Mouse (Mus musculus): ENCODE measurements around the gene Gm26620. TPM values are rescaled to one million over a fixed set of nuclear protein-coding genes. Genes with fewer than 3 reads are reported as not detected.
A peak's percentile ranks its signal among the peaks of the same experiment; 100 is the strongest.

Gm26620 gene
- polyA plus RNA-seq, 1 experiment from 2014 or later: 0.31 TPM

DNA sequence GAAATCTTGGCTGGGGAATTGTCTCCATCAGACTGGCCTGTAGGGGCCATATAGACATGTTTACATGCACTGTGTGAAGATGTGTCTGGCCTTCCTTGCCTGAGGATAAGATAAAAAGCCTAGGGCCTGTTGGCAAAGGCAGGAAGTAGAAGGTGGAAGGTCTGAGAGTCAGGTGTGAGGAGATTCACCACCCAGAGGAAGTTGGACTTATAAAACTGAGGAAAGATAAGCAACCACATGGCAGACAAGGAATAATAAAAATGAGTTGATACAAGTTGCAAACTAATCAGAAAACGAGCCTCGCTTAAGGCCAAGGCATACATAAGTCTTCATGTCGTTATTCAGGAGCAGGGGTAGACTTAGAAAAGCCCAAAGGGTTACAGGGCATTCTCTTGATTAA lies 9.2 kb upstream of the Gm26620 start:
- WGBS: 63% methylated on average over 3 of the region's 3 CpGs

DNA sequence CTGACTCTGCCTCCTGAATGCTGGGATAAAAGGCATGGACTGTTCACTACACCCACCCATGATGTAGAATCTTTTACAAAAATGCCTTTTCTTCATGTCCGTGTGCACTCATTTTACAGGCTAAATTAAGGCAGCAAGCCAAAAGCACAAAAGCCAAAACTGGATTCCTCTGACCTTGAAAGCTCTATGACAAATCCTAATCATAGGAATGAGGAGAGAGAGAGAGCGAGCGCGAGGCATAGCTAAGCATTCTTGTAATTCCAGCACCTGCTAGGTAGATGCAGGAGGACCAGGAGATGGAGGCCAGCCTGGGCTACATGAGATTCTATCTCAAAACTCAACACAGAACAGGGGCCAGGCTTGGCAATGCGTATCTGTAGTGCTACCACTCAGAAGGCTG lies 8.0 kb upstream of the Gm26620 start:
- 94% methylated on average over 5 of the region's 5 CpGs for WGBS
- Histone ChIP-seq H3K27ac (no peak overlapping the region), H3K4me3 (replicated peaks) (no peak overlapping the region), H3K4me1 (no peaks in the 10 kb centered on the region), H3K9ac (no peak overlapping the region), H3K27me3 (no peaks in the 10 kb centered on the region), H3K4me2 (no peak overlapping the region), H3K36me3 (peaks cover 77% of the 10 kb centered on the region), H3K9me3 (replicated peaks) (no peaks in the 10 kb centered on the region)
- ATAC-seq (replicated peaks; ENCODE audit: low FRiP score): no peak

More for the DNA sequence above, 9.2 kb upstream of the Gm26620 start:
- Histone ChIP-seq H3K4me3 (replicated peaks) (no peak overlapping the region), H3K4me2 (no peak overlapping the region), H3K27me3 (no peaks in the 10 kb centered on the region), H3K9me3 (replicated peaks) (no peaks in the 10 kb centered on the region), H3K9ac (no peak overlapping the region), H3K36me3 (peaks cover 76% of the 10 kb centered on the region), H3K4me1 (no peaks in the 10 kb centered on the region), H3K27ac (no peak overlapping the region)
- no peak for ATAC-seq (replicated peaks; ENCODE audit: low FRiP score)

DNA sequence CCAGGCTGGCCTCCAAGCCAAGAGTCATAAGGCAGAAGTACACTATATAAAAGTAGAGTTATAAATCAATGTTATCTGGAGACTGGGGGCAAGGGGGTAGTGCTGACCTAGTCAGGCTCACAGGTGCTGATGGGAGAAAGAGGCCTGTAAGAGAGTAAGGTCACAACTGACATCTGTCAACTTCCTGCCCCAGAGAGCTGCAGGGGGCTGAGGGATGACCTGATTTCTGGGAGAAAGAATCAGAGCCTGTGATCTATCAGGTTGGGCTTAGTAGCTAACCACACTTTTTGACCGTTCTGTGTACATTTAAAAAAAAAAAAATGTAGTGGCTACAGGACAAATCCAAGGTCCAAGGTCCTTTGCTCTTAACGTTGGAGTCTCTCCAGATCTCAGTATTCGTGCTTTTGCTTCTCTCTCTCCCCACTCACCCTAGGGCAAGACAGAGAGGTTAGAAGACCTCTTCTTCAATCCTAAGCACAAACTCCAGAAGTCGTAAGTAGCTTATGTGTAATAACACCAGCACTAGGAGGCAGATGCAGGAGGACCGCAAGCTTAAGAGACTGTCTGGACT lies 1.9 kb upstream of the Gm26620 start:
- 69% methylated on average over 5 of the region's 5 CpGs for WGBS
- no peak overlapping the region for H3K9ac ChIP-seq
- H3K4me3 ChIP-seq (replicated peaks): no peak overlapping the region
- H3K4me1 ChIP-seq: peaks cover 19% of the 10 kb centered on the region
- 0 out of 2 replicates have a peak overlapping the region, but pooled peaks have one; percentile 6 for H3K27ac ChIP-seq
- no peaks in the 10 kb centered on the region for H3K27me3 ChIP-seq
- no peaks in the 10 kb centered on the region for H3K9me3 ChIP-seq (replicated peaks)
- H3K36me3 ChIP-seq: peaks cover 31% of the 10 kb centered on the region
- ATAC-seq (replicated peaks; ENCODE audit: low FRiP score): no peak
- no peak overlapping the region for H3K4me2 ChIP-seq

DNA sequence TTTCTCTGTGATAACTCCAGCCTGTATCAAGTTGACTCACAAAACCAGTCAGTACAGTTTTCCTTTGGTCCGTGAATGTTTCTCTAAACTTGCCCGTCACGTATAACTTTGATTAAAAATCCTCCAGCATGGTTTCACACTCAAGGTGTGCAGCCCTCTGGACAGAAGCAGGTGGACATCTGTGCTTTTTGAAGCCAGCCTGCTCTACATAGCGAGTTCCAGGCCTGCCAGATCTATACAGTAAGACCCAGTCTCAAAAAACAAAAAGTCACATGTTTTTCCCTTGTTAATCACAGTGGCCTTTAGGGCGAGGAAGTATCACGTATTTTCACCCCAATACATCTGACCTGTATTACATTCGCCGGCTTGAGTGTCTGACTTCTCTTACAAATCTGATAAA lies 475 bp upstream of the Gm26620 start:
- peak overlapping the region; percentile 91 for H3K27ac ChIP-seq
- H3K4me1 ChIP-seq: peaks cover 19% of the 10 kb centered on the region
- H3K27me3 ChIP-seq: no peaks in the 10 kb centered on the region
- no peaks in the 10 kb centered on the region for H3K9me3 ChIP-seq (replicated peaks)
- H3K4me3 ChIP-seq (replicated peaks): peak overlapping the region; percentile 86
- H3K9ac ChIP-seq: peak overlapping the region; percentile 81
- peak overlapping the region; percentile 62 for H3K4me2 ChIP-seq
- WGBS: 16% methylated on average over 8 of the region's 8 CpGs
- ATAC-seq (replicated peaks; ENCODE audit: low FRiP score): peak; percentile 23
- peaks cover 22% of the 10 kb centered on the region for H3K36me3 ChIP-seq

DNA sequence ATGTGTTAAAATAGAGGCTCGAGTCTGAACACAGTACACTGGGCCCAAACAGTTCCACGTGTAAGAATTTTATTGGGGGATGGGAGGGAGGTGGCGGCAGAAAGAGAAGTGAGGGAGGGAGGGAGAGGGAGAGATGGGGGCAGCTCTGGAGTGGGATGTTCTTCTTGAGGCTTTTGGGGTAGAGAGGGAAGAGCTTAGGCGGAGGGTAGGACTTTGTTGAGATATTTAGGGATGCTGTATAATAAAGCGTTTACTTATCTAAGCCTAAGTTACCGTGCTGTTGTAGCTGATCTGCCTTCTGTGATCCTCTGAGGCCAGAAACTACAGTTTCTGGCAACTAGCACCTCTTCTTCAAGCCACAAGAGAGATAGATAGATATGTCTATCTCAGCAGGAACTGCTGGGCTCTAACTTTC lies 1.2 kb downstream of the Gm26620 start:
- ATAC-seq (replicated peaks; ENCODE audit: low FRiP score): no peak
- Histone ChIP-seq H3K4me1 (peaks cover 19% of the 10 kb centered on the region), H3K9ac (no peak overlapping the region), H3K27me3 (no peaks in the 10 kb centered on the region), H3K27ac (no peak overlapping the region), H3K9me3 (replicated peaks) (no peaks in the 10 kb centered on the region), H3K4me2 (no peak overlapping the region), H3K4me3 (replicated peaks) (no peak overlapping the region), H3K36me3 (peaks cover 6% of the 10 kb centered on the region; the same call in 1 of the 2 replicates)
- WGBS: 46% methylated on average over 6 of the region's 6 CpGs

DNA sequence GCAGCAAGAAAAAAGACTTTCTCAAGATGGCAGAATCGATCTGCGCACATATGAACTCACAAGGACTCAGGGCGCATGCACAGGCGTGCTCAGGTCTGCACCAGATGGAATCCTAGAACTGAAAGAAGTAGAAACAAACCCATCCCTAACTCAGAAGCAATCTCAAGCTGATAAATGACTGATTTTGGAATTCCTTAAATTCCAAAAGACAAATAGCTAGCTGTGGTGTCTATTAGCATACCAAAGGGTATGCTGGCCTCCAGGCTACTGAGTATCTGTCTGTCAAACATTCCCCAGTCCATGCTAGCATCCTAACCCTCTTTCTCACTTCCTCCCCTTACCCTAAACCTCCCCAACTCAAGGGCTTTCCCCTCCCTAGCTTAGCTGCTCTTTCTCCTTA lies 4.4 kb downstream of the Gm26620 start:
- no peak overlapping the region for H3K27ac ChIP-seq
- H3K9me3 ChIP-seq (replicated peaks): no peaks in the 10 kb centered on the region
- H3K36me3 ChIP-seq: no peaks in the 10 kb centered on the region
- WGBS: 78% methylated on average over 4 of the region's 4 CpGs
- H3K4me1 ChIP-seq: peaks cover 8% of the 10 kb centered on the region
- H3K9ac ChIP-seq: no peak overlapping the region
- H3K4me2 ChIP-seq: no peak overlapping the region
- no peaks in the 10 kb centered on the region for H3K27me3 ChIP-seq
- ATAC-seq (replicated peaks; ENCODE audit: low FRiP score): no peak
- H3K4me3 ChIP-seq (replicated peaks): no peak overlapping the region

DNA sequence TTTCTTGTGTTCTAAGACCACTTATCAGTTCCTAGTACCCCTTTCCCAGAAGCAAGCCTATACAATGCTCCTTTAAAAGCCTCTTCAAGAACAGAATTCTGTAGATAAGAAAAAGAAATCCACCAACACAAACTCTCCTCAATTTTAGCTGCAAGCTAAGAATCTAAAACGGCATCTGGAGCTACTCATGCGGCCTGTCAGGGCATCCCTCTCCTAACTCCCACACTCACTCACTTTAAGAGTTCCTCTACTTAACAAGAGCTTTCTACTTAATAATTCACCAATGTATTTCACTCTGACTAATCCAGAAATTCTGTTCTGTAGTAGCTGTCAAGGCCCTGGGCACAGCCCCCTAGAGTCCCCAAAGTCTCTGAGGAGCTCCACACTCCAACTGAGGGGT lies 6.8 kb downstream of the Gm26620 start:
- Histone ChIP-seq H3K4me2 (no peak overlapping the region), H3K27ac (no peak overlapping the region)
- WGBS: 36% methylated on average over 2 of the region's 2 CpGs

DNA sequence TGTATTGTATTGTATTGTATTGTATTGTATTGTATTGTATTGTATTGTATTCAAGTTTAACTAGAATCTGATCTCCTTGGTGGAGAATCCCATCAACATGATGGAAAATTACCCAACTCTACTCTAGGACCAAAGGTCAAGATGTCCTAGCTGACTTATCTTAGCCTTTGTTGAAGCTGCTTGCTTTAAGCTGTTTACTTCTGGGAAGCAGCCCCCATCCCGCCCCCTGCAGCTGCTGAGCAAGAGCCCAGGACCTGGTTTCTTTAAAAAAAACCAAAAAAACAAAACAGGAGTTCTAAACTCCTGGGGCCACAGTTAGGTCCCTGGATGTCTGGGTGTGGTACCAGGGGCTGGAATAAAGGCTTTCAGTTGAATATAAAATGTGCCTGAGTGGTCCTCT lies 7.4 kb downstream of the Gm26620 start:
- peaks cover 5% of the 10 kb centered on the region; the same call in 1 of the 2 replicates for H3K4me1 ChIP-seq
- no peak overlapping the region for H3K4me3 ChIP-seq (replicated peaks)
- ATAC-seq (replicated peaks; ENCODE audit: low FRiP score): no peak
- H3K9me3 ChIP-seq (replicated peaks): no peaks in the 10 kb centered on the region
- H3K9ac ChIP-seq: no peak overlapping the region
- H3K4me2 ChIP-seq: no peak overlapping the region
- no peaks in the 10 kb centered on the region for H3K36me3 ChIP-seq
- 75% methylated on average over 1 of the region's 1 CpGs for WGBS
- H3K27ac ChIP-seq: no peak overlapping the region
- H3K27me3 ChIP-seq: 0 out of 2 replicates have a peak, but pooled peaks cover 5% of the 10 kb centered on the region

More for the DNA sequence above, 6.8 kb downstream of the Gm26620 start:
- Histone ChIP-seq H3K9me3 (replicated peaks) (no peaks in the 10 kb centered on the region), H3K27me3 (0 out of 2 replicates have a peak, but pooled peaks cover under 1% of the 10 kb centered on the region), H3K4me3 (replicated peaks) (no peak overlapping the region), H3K9ac (no peak overlapping the region), H3K4me1 (peaks cover 5% of the 10 kb centered on the region; the same call in 1 of the 2 replicates), H3K36me3 (no peaks in the 10 kb centered on the region)
- ATAC-seq (replicated peaks; ENCODE audit: low FRiP score): no peak

DNA sequence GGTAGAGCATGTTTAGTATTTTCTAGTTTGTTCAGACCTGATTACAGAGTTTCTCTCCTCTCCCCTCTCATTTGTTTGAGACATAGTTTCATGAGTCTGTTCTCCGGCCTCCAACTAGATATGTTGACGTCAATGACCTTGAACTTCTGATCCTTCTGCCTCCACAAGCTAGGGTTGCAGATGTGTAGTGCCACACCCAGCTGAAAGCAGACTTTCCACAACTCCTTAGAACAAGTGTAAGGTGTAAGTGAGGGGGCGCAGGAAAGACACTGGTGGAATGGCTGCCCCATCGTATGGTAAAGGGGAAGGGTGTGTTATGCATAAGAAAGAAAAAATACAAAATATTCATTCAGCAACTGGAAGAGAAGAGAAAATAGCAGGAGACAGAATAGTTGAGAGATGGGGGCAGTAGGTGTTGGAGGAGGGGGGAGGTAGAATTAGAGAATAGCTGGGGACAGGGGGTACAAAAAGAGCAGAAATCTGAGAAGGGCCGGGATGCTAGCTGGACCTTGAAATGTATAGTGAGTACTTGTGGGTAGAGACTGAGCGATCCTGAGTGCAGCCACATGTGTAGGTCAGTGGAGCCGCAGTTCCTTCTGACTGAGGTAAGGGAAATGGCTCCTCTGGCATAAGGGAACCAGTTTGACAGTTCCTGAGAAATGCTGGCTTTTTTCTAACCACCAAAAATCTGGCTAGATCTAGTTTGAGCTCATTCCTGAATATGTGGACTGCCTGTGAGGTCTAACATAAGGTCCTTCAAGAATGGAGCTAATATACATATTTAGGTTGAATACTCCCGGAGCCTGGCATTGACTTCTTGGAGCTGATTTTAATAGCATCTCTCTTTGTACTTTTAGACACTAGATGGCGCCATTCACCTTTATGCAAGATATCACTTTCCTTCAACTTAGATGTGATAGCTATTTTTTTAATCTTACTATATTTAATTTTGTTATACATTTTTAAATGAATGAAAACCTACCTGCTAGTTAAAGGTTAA lies 10.0 kb downstream of the Gm26620 start:
- H3K4me1 ChIP-seq: peaks cover 5% of the 10 kb centered on the region; the same call in 1 of the 2 replicates
- no peaks in the 10 kb centered on the region for H3K36me3 ChIP-seq
- H3K27ac ChIP-seq: no peak overlapping the region
- no peak overlapping the region for H3K9ac ChIP-seq
- H3K4me2 ChIP-seq: no peak overlapping the region
- no peak overlapping the region for H3K4me3 ChIP-seq (replicated peaks)
- 60% methylated on average over 9 of the region's 9 CpGs for WGBS
- no peak for ATAC-seq (replicated peaks; ENCODE audit: low FRiP score)
- peaks cover 23% of the 10 kb centered on the region for H3K27me3 ChIP-seq
- no peaks in the 10 kb centered on the region for H3K9me3 ChIP-seq (replicated peaks)

DNA sequence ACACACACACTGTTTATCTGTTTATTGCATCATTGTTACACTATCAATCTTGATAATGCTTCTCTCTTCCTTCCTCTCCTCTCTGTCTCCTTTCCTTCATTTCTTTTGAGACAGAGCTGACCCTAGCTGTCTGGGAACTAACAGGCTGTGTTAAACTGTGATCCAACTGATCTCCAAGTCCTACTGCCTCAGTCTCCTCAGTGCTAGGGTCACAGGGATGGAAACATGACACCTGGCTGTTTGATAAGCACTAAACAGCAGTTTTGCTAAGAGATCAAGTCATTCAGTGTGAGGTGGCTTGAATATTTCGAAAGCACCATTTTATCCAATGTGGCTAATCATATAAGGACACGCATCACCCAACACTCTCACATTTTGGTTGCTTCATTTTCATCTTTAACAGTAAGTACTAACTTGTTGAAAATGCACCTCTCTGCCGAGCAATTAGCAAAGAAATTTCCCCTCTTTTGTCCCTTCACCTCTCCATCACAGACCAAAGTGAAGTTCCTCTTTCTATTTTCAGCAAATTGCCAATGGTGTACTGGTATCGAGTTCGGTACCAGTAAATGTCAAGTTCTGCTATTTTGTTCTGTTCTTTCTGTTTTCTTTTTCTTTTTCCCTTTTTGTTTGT lies 11.9 kb downstream of the Gm26620 start:
- Histone ChIP-seq H3K9ac (no peak overlapping the region), H3K27me3 (peaks cover 23% of the 10 kb centered on the region), H3K4me1 (peaks cover 7% of the 10 kb centered on the region; the same call in 1 of the 2 replicates), H3K36me3 (no peaks in the 10 kb centered on the region), H3K27ac (no peak overlapping the region), H3K4me2 (no peak overlapping the region), H3K4me3 (replicated peaks) (no peak overlapping the region), H3K9me3 (replicated peaks) (no peaks in the 10 kb centered on the region)
- WGBS: 87% methylated on average over 5 of the region's 5 CpGs
- ATAC-seq (replicated peaks; ENCODE audit: low FRiP score): no peak

DNA sequence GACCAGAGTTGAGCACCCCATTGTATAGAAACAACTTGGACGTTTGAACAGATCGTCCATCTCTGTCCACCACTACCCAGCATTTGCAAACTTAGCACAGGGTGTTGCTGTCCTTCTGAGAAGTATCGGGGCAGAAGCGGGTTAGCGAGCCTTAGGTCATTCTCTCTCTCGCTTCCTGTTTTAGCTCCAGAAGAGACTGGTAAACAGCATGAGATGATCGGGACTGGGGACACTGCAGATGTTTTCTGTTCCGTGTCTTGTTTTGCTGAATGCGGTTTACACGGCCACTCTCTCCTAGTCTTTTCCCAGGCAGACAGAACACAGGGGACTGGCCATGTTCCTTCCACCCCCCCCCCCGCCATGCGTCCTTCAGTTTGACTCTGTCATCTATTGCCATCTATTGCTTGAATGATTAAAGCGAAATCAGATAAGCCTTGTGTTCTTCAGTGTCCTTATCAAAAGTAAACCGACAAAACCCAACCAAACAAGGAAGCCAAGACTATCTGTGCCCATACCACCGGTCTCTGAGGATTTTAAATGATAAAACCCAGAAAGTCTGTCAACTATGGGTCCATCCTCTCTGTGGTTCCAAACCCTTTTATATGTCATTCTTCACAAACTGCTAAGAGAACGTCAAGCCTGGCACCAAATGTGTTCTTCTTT lies 13.7 kb downstream of the Gm26620 start:
- no peak for ATAC-seq (replicated peaks; ENCODE audit: low FRiP score)
- Histone ChIP-seq H3K9ac (no peak overlapping the region), H3K36me3 (no peaks in the 10 kb centered on the region), H3K9me3 (replicated peaks) (no peaks in the 10 kb centered on the region), H3K4me2 (no peak overlapping the region), H3K27me3 (peaks cover 34% of the 10 kb centered on the region), H3K27ac (no peak overlapping the region), H3K4me3 (replicated peaks) (no peak overlapping the region), H3K4me1 (peaks cover 6% of the 10 kb centered on the region; the same call in 1 of the 2 replicates)
- 69% methylated on average over 16 of the region's 16 CpGs for WGBS
